Mouse (Mus musculus) heart, postnatal 0 days (tissue): ENCODE measurements around the gene Mrgpra6. TPM values are rescaled to one million over a fixed set of nuclear protein-coding genes. Genes with fewer than 3 reads are reported as not detected.

ENCODE experiments used
- ATAC-seq: fragments of 200-750 bp; cut with Nextera tagmentation; 2 replicates; pipeline ENCODE4 v1.8.0; 2017; ENCODE audit warnings: low read depth, moderate number of reproducible peaks, moderate library complexity; ENCODE audit not compliant: insufficient read depth
- DNase-seq: peaks from one replicate; pipeline ENCODE4 v3.0.0-alpha.2; 2016; ENCODE audit warnings: low spot score
- H3K27ac ChIP-seq: fragments of 300-500 bp; sonication (generic); 2 replicates; pipeline ENCODE4 v1.5.1; 2014; ENCODE audit warnings: low read depth, mild to moderate bottlenecking
- H3K27me3 ChIP-seq: fragments of 300-500 bp; sonication (generic); 2 replicates; pipeline ENCODE4 v1.6.1; 2014; ENCODE audit warnings: low read length, mixed read lengths; ENCODE audit not compliant: control insufficient read depth, insufficient read depth
- H3K36me3 ChIP-seq: fragments of 300-500 bp; sonication (generic); replicated peaks from 2 replicates; pipeline ENCODE4 v1.6.1; 2014; ENCODE audit warnings: low read length, mixed read lengths; ENCODE audit not compliant: control insufficient read depth, insufficient read depth
- H3K4me1 ChIP-seq: fragments of 300-500 bp; sonication (generic); 2 replicates; pipeline ENCODE4 v1.6.1; 2014; ENCODE audit warnings: antibody characterized with exemption; ENCODE audit not compliant: control insufficient read depth, insufficient read depth
- H3K4me2 ChIP-seq: fragments of 300-500 bp; sonication (generic); 2 replicates; pipeline ENCODE4 v1.6.1; 2014; ENCODE audit warnings: low read depth, mild to moderate bottlenecking, low read length, moderate library complexity
- H3K4me3 ChIP-seq: fragments of 300-500 bp; sonication (generic); 2 replicates; pipeline ENCODE4 v1.5.1; 2014; ENCODE audit warnings: low read depth, low read length
- H3K9ac ChIP-seq: fragments of 300-500 bp; sonication (generic); replicated peaks from 2 replicates; pipeline ENCODE4 v1.6.1; 2014; ENCODE audit warnings: low read depth, low read length, mixed read lengths
- H3K9me3 ChIP-seq: fragments of 300-500 bp; sonication (generic); replicated peaks from 2 replicates; pipeline ENCODE4 v1.6.1; 2016; ENCODE audit warnings: low read length; ENCODE audit not compliant: control insufficient read depth
- CTCF ChIP-seq: IDR thresholded peaks from 2 replicates; pipeline ENCODE4 v1.5.1; 2016; ENCODE audit warnings: antibody characterized with exemption, control low read depth, low read depth
- EP300 ChIP-seq: IDR thresholded peaks from 2 replicates; pipeline ENCODE4 v1.6.1; 2016; ENCODE audit warnings: antibody characterized with exemption, low read depth
- WGBS: fragments of 180-500 bp; shearing (Covaris S2); extraction: QIAGEN DNeasy Blood & Tissue Kit; methylation state at CpG from one replicate; pipeline ENCODE4 v1.1.7; 2014; 5-methylcytosine and 5-hydroxymethylcytosine counted together
- polyA plus RNA-seq: library from polyadenylated mRNA; unstranded; fragments of >200 nt; fragmentation: Nextera tagmentation; extraction: Ambion mirVana; gene quantifications from 2 replicates; pipeline ENCODE4 v1.2.1, GENCODE M21; 2015
- total RNA-seq: library from RNA; depleted of rRNA; stranded (reverse); fragments of >200 nt; gene quantifications from 2 replicates; pipeline ENCODE4 v1.2.3, GENCODE M21; 2014; ENCODE audit warnings: low replicate concordance

Gene Mrgpra6
- total and polyA plus RNA-seq, 2 experiments from 2014 or later: not detected

- Histone ChIP-seq H3K9me3 (no peaks in the 10 kb centered on the region), H3K36me3 (no peaks in the 10 kb centered on the region), H3K4me3 (no peak overlapping the region), H3K4me1 (no peaks in the 10 kb centered on the region), H3K27ac (no peak overlapping the region), H3K9ac (no peak overlapping the region), H3K27me3 (no peaks in the 10 kb centered on the region), H3K4me2 (no peak overlapping the region)
- 68% methylated on average over 4 of the region's 4 CpGs for WGBS
- TF ChIP-seq CTCF: no peak
- no peak for TF ChIP-seq EP300
- ATAC-seq (no peak), DNase-seq (no peak)
Measured at GRCm38 (mm10) chr7:47163203-47163602, 41.5 kb downstream of the Mrgpra6 start.

- ATAC-seq (no peak), DNase-seq (no peak)
- Histone ChIP-seq H3K9me3 (no peaks in the 10 kb centered on the region), H3K27me3 (no peaks in the 10 kb centered on the region), H3K27ac (no peak overlapping the region), H3K4me3 (no peak overlapping the region), H3K36me3 (no peaks in the 10 kb centered on the region), H3K4me2 (no peak overlapping the region), H3K9ac (no peak overlapping the region), H3K4me1 (no peaks in the 10 kb centered on the region)
- TF ChIP-seq EP300: no peak
- no peak for TF ChIP-seq CTCF
- WGBS: 63% methylated on average over 2 of the region's 2 CpGs
Measured at GRCm38 (mm10) chr7:47158451-47158850, 46.3 kb downstream of the Mrgpra6 start.

GRCm38 (mm10) chr7:47157743-47158142 is 47.0 kb downstream of the Mrgpra6 start:
- WGBS: 76% methylated on average over 9 of the region's 9 CpGs
- Histone ChIP-seq H3K9me3 (no peaks in the 10 kb centered on the region), H3K4me1 (no peaks in the 10 kb centered on the region), H3K4me2 (no peak overlapping the region), H3K9ac (no peak overlapping the region), H3K27ac (no peak overlapping the region), H3K4me3 (no peak overlapping the region), H3K36me3 (no peaks in the 10 kb centered on the region), H3K27me3 (no peaks in the 10 kb centered on the region)
- TF ChIP-seq EP300 (no peak), CTCF (no peak)
- no peak for DNase-seq
- ATAC-seq: no peak

GRCm38 (mm10) chr7:47155849-47156248 is 48.9 kb downstream of the Mrgpra6 start:
- no peaks in the 10 kb centered on the region for H3K4me1 ChIP-seq

GRCm38 (mm10) chr7:47155396-47155795 is 49.3 kb downstream of the Mrgpra6 start:
- H3K4me2 ChIP-seq: no peak overlapping the region
- no peak for TF ChIP-seq CTCF
- no peak for TF ChIP-seq EP300
- H3K27ac ChIP-seq: no peak overlapping the region
- no peak overlapping the region for H3K4me3 ChIP-seq
- no peaks in the 10 kb centered on the region for H3K9me3 ChIP-seq
- no peaks in the 10 kb centered on the region for H3K27me3 ChIP-seq
- ATAC-seq (no peak), DNase-seq (no peak)
- no peak overlapping the region for H3K9ac ChIP-seq
- 82% methylated on average over 4 of the region's 4 CpGs for WGBS
- H3K4me1 ChIP-seq: no peaks in the 10 kb centered on the region
- no peaks in the 10 kb centered on the region for H3K36me3 ChIP-seq

More at GRCm38 (mm10) chr7:47155849-47156248, 48.9 kb downstream of the Mrgpra6 start:
- ATAC-seq: no peak
- DNase-seq: no peak
- Histone ChIP-seq H3K4me2 (no peak overlapping the region), H3K27me3 (no peaks in the 10 kb centered on the region), H3K9me3 (no peaks in the 10 kb centered on the region), H3K4me3 (no peak overlapping the region), H3K9ac (no peak overlapping the region), H3K27ac (no peak overlapping the region), H3K36me3 (no peaks in the 10 kb centered on the region)
- TF ChIP-seq EP300 (no peak), CTCF (no peak)
- 83% methylated on average over 2 of the region's 2 CpGs for WGBS

GRCm38 (mm10) chr7:47150420-47151061 is 54.2 kb downstream of the Mrgpra6 start:
- Histone ChIP-seq H3K4me1 (no peaks in the 10 kb centered on the region), H3K9ac (no peak overlapping the region), H3K27me3 (no peaks in the 10 kb centered on the region), H3K36me3 (no peaks in the 10 kb centered on the region), H3K4me3 (no peak overlapping the region), H3K9me3 (no peaks in the 10 kb centered on the region), H3K4me2 (peak overlapping the region; percentile 17; the same call in 1 of the 2 replicates), H3K27ac (no peak overlapping the region)
- TF ChIP-seq EP300: no peak
- peak; percentile 89 for TF ChIP-seq CTCF
- WGBS: 14% methylated on average over 11 of the region's 11 CpGs
- ATAC-seq: no peak
- DNase-seq: peak; percentile 49
